Mouse (Mus musculus): ENCODE measurements around the gene Scamp4.

GRCm38 (mm10) chr10:80655406-80656129, 52.9 kb downstream of the Scamp4 start:
- TF ChIP-seq POLR2A (IDR thresholded peaks at IDR 0.05; ENCODE audit: insufficient read depth, low read depth, low read length) (no peak), CTCF (IDR thresholded peaks at IDR 0.05; ENCODE audit: insufficient read depth, low read depth, low read length) (no peak)

Data from olfactory bulb, adult 2 months (tissue).